Mouse (Mus musculus): ENCODE results near the gene Prlr.

DNA sequence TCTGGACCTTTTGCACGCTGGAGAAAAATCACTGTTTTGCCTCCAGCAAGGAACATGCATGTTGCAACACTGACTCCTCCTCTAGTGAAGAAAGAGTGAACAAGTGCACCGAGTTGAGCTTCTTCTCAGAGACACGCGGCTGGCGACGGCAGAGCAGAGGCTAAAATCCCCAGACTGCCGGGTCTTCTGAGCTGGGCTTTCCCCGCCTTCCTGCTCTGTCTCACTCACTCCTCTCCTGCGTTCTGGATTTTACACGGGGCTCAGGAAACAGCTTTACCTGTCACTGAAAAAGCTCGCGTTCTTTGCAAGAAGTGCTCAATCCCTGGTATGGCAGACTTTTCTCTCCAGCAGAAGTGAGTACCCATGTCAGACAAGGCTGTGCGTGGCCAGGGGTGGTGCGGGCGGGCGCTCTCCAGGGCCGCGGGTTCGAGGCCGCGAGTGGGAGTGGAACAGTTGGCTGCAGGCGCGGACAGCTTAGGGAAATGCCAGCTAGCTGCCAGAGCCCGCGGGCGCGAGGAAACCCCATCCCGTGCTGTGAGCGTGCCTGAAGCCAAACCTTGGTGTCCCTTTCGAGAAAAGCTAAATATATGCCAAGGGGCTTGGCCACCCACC, 587 bp downstream of the Prlr start:
- TF ChIP-seq CTCF (IDR thresholded peaks at IDR 0.05; ENCODE audit: control insufficient read depth, insufficient read depth, low read length) (no peak), POLR2A (IDR thresholded peaks at IDR 0.05; ENCODE audit: borderline replicate concordance, control insufficient read depth, low read depth, low read length) (no peak)
